Mouse (Mus musculus): ENCODE results near the gene Colgalt1.

DNA sequence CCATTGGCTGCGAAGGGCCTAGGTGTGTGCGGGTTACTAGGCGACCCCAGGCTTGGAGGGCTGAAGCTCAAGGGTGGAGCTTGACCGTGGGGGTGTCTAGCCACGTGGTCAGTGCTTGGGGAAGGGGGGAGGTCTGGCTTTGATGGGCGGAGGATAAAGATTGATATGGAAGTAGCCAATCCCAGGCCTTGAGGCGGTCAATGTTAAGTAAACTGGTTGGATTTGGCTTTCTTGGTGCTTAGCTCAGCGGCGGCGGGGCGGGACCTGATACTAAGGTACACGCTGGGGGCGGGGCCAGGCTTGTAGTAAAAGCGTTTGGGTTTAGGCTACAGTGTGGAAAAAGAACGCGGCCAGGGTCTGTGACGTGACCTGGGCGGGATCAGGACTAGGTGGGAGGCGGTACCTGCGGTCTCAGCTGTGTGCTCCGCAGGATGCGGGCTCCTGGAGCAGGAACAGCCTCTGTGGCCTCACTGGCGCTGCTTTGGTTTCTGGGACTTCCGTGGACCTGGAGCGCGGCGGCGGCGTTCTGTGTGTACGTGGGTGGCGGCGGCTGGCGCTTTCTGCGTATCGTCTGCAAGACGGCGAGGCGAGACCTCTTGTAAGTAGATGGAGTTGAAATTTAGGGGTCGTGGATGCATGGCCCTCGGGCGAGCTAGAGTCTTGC, 40.4 kb upstream of the Colgalt1 start:
- TF ChIP-seq CTCF (IDR thresholded peaks at IDR 0.05; ENCODE audit: control insufficient read depth, insufficient read depth, insufficient replicate concordance, low read depth, low read length) (no peak), POLR2A (IDR thresholded peaks at IDR 0.05; ENCODE audit: control insufficient read depth, low read depth, low read length) (peak; percentile 36; the same call in 1 of the 2 replicates)

All from testis, adult 2 months (tissue).